Mouse (Mus musculus): Measurements from ENCODE around the gene 4833427G06Rik.
A peak's percentile ranks its signal among the peaks of the same experiment; 100 is the strongest.

4833427G06Rik gene

DNA sequence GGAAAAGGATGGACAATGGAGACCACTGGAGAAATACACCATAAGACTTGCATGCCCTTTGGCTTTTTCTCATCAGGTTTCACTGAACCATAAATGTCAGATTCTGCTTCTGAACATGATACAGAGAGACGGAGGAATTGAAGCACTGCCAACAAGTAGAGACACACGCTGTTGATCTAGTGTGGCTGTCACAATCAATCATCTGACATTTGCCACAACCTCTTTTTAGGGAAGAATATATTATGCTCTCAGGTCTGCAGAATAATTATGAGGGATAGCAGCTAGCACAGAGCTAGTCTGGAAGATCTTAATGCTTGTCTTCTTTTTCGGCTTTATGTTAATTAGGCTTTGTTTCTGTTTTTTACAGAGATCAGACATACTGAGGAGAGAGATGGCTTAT is 33.7 kb downstream of the 4833427G06Rik start:
- DNase-seq (ENCODE audit: low spot score), result no peak

DNA sequence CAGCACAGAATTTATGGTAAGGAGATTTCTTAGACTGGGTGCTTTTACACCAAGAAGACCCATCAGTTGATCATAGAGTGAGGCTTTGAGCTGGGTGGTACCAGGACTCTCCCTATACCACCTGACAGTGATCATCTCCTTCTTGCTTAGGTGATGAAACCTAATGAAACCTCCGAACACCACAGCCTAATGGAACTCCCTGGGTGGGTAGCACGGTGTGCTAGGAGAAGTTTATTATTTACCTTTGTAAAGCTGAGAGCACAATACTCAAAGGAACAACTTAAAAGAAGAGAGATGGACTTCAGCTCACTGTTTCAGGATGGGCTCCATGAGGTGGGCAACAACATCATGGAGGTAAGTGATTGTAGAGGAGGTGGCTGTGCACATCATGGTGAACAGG is 41.3 kb downstream of the 4833427G06Rik start, which contains the start of gene Btg4:
Gene Btg4 (plus strand): TSS at position 301 of the 400 bp plus-strand sequence.
- DNase-seq (ENCODE audit: low spot score), result no peak

DNA sequence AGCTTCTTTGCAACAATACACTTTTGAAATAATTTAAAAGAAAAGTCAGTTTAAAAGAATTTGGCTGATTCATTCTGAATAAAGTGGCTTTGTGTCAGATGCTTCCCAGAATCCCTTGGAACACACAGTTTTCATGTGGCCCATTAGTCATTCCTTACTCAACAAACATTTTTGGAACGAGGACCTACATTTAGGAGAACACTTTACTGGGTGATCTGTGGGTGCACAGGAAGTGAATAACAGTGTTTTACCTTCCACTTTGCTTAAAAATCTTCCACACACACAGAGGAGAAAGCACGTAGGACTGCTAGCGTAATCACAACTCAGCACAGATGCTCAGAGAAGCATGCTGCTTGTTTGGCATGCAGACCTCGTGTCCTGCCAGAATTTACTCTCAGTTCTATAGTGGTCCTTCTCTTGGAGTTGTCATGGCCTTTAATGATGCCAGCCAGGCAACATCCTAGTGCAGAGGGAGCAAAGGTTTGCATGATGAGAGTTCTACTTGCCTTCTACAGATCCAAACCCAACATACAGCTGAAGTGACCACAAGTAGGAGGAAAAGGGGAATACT is 42.8 kb downstream of the 4833427G06Rik start:
- DNase-seq (ENCODE audit: low spot score), result peak; percentile 29

DNA sequence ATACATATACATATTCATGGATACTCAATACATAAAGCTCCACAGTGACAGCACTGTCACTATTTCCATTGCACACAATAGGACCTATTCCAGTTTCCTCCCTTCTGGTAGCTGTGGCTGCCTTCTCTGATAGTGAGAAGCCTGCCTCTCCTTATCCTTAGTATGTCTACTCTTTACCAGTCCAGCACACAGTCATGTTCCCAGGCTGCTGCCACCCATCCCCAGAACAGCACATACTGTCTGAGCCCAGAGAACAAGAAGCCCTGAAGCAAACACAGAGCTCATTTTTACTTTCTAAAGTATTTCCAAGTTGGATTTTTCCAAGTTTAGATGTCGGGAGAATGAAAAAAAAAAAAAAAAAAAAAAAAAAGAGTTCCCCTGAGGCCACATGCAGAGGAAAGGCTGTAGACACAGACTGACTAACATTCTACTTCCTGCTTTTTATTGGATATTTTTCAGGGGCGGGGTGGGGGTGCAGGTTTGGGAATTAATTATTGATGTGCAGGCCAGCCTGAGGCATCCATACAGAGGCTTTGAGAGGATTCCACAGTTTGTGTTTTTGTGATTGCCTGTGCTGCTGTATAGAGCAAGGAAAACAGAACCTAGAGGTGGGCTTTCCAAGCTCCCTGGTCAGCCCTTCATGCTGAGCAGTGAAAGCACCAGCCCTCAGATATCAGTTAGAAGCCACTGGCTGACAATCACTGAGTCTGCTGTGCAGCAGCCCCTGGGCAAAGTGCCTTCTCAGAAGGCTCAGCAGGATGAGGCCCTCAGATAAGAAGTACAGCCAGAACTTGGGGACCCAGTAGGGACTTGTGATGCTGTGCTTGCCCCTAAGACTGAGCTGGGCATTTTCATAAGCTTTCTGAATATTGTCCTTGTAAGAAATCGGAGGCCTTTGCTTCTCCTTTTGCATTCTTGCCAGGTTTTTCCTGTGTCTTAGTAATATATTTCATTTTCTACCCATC is 45.2 kb downstream of the 4833427G06Rik start:
- peak; percentile 30 for DNase-seq (ENCODE audit: low spot score)

DNA sequence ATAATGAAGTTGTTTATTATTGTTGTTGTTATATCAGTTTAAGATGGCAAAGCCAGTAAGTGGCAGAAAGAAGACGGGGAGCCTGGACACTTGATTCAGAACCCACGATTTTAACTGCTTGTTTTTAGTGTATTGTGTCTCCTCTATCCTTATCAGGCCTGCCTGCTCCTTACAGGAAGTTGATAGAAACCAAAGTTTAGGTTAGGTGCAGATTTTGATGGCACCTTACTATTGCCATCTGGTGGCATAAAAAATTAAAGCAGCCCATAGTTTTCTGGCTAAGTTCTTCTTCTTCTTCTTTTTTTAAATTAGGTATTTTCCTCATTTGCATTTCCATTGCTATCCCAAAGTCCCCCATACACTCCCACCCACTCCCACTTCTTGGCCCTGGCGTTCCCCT is 49.7 kb downstream of the 4833427G06Rik start:
- peak; percentile 52 for DNase-seq (ENCODE audit: low spot score)

DNA sequence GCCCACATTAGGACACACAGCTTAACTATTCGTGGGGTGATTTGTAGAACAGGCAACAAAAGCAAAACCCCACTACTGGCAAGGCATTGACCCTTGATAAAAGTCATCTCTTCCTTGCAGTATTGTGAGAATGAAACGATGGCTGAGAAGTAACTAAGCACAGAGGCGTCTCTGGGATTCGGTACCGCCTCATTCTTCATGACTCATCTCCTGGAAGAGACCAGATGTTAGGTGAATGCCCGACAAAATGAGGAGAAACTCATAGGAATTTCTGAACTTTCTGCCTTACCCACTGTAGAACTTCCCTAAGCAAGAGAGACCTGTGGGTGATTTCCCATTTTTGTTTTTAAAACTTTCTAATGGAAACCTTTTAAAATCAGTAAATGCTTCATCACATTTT is 59.7 kb downstream of the 4833427G06Rik start:
- DNase-seq (ENCODE audit: low spot score), result no peak

DNA sequence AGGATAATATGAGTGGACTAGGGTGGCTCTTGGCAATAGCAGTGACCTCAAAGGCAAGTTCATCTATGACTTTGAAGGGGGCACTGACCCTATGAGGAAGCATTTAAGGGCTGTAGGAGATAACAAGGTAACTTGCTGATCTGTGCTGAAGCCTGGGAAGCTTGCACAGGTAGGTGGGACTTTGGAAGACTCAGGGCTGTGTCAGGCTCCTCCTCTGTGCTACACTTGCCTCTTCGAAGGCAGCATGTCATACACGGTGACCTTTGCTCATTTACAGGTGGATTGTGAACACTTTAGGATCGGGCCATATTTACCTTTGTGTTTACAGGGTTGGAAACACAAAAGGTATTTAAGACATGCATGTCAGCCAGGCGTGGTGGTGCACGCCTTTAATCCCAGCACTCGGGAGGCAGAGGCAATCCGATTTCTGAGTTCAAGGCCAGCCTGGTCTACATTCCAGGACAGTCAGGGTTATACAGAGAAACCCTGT is 60.3 kb downstream of the 4833427G06Rik start:
- DNase-seq (ENCODE audit: low spot score), result no peak

DNA sequence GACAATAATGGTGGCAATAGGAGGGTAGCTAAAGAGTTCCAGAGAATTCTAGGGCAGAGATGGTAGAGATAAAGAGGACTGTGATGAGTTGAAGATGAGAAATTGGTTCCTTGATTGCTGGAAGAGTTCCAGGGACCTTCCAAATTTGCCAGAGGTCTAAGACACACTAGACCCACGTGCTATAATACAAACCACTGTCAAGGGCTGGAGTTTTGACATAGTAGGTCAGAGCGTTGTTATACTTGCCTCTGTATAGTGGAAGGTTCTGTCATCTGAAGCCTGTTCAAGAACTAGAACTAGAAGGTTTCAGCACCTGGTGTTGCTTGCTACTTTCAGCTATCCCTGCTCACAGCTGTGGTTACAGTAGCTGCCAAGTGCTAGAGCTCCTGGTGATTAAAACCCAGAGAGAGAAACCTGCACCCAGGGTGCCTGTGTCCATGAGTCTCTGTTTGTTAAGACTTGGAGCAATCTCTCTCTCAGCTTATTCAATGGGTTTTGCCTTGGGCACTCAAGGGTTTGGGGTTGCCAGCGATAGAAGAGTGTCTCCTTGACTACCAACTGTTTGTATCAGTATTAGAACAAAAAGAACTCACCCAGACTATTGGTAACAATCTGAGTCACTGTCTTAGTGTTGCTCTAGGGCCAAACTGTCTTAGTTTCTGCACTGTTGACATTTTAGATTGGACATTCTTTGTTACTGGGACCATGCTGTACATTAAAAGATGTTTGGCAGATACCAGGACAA is 68.9 kb downstream of the 4833427G06Rik start:
- DNase-seq (ENCODE audit: low spot score), result no peak

DNA sequence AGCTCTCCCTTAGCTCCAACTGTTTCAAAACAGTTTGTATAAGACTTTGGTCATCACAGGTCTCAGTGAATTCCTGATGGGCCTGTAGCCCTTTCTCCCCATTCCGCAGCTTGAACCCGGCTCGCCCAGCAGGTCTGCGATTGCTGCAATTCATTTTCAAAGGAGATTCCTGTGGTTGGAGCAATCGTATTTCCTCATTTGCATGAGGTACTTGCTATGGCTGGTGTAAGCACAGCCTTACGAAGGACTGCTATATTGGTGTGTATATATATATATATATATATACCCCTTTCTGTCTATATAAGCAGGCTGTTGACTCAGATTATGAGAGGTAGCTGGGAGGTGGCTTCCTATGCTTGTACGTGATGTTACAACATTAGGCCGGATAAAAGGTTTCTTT is 69.6 kb downstream of the 4833427G06Rik start:
- no peak for DNase-seq (ENCODE audit: low spot score)

DNA sequence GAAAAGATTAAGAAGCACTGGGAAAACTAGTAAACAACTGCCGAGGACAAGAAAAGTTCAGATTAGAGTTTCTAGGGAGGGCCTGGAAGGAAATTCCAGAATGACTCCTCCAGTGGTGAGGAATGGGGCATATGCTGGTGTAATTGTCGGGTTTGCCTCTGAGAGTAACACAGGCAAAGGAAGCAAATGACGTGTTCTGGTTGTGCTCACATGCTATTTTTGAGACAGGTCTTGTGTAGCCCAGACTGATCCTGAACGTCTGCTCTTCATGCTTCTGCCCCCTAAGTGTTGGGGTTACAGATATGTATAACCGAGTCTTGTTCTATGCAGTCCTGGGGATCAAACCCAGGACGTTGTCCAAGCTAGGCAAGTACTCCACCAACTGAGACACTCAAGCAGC is 70.3 kb downstream of the 4833427G06Rik start:
- DNase-seq (ENCODE audit: low spot score), result no peak

Measured in adipocyte (in vitro differentiated cells).